Mouse (Mus musculus) heart, adult 9 months (tissue): ENCODE measurements around the gene Ppp2r3a.

Source experiments
- DNase-seq, 2 experiments: peaks; one replicate each; pipeline ENCODE4 v3.0.0; 2022; ENCODE audit warnings: low spot score in 2 of 2

Gene Ppp2r3a

DNA sequence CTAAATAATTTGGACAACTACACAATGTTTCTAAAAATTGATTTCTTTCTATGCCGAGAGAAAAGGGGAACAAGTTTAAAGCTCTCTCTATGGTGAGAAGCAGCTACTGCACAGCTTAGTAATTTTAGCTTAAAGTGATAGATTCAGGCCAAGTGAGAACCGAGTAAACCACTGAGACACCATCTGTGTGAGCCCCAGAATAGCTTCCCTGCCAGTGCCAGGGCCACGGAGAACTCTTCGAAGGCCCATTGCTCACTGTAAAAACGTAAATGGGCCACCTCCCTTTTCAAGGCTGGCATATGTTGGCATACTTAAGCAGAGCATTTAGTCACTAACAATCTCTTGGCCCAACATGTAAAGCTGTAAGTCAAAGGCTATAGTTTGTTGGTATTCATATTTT, 91.5 kb downstream of the Ppp2r3a start:
- DNase-seq = no peak

DNA sequence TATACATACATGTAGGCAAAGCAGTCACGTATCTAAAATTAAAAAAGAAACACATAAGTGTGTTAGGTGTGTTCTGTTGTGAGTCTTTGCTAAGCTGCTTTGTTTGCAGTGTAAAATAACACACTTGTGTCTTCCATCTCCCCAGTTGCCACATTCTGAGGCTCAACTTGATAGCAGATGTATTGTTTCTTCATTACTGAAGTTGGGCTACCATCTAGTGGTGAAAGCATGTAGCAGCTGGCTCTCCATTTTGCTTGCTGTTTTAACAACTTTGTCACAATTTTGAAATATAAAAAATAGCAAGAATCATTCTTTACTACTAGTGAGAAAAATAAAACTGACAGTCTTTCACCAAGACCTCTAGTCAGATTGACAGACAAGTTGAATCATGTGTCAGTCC, 92.2 kb downstream of the Ppp2r3a start:
- DNase-seq = peak in 1 of 2 experiments; percentile 11

- DNase-seq = no peak
Observed at GRCm38 (mm10) chr9:101152872-101153271, 98.7 kb downstream of the Ppp2r3a start.

GRCm38 (mm10) chr9:101143635-101144034, 108.0 kb downstream of the Ppp2r3a start:
- DNase-seq = no peak

DNA sequence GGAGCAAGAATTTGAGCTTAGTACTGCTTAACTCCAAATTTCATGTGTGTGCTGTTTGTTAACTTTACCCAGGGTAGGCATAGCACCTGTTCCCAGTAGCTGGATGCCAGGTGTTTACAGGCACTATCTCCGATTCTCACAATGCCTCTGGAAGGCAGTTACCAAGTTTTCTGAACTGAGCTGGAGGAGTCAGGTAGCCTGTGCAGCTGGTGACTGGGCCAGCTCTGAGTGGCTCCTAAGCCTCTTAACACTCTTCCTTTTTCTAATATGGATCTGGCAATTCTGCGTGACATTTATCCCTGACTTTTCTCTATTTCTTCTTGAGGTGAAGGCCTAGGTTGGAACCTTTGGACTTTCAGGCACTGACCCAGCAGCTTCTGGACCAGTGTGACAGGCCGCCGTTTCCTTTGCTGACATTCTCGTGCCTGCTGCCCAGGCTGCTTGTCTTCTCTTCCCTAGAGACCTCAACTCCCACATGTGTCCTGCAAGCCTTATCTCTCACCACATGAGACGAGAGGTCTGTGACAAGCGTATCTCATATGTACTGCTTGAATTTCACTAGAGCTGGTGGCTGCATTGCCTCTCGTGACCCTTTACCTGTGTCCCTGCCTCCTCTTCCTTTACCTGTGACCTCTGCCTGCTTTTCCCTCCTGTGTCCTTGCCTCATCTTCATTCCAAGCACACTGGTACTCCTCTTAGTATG, 137.3 kb downstream of the Ppp2r3a start:
- no peak for DNase-seq

- DNase-seq = no peak
Observed at GRCm38 (mm10) chr9:101113317-101113716, 138.3 kb downstream of the Ppp2r3a start.

GRCm38 (mm10) chr9:101110013-101110412, 141.6 kb downstream of the Ppp2r3a start:
- DNase-seq = peak in 1 of 2 experiments; percentile 34

DNA sequence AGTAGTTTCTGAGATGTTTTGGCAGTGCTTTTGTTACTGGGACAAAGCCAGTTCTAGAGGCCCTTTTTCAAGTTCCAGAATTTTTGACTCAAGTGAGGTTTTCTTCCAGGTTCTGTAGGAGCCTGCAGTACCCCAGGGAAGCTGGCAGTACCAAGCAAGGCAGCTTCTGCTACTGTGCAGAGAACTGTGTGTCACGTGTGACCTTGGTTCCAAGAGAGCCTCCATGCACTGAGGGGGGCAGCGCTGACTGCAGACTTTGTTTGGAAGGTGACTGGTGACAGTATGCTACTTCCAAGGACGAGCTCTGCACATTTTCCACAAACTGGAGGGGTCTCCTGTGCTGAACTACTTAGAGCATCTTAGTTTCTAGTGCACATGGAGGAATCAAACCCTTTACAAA, 144.2 kb downstream of the Ppp2r3a start:
- no peak for DNase-seq

- DNase-seq = no peak
Observed at GRCm38 (mm10) chr9:101105735-101106134, 145.9 kb downstream of the Ppp2r3a start.

GRCm38 (mm10) chr9:101104931-101105330, 146.7 kb downstream of the Ppp2r3a start:
- no peak for DNase-seq

DNA sequence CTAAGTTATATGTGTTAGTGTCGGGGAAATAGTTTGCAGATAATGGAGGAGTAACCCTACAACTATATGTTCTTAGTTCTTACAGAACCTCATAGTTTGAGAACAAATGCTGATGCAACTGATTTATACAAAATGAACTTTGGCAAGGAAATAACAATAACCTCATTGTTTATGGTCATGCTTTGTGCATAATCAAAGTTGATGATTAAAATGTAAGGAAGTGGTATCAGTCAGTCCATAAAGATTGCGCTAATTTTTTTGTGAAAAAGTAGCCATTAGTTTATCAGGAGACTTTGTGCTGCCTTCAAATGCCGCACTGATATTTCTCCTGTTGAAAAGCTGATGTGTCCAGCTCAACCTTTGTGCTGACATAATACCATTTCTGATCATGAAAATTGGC, 149.3 kb downstream of the Ppp2r3a start:
- no peak for DNase-seq

- DNase-seq = no peak
Observed at GRCm38 (mm10) chr9:101101547-101101946, 150.0 kb downstream of the Ppp2r3a start.

- no peak for DNase-seq
Observed at GRCm38 (mm10) chr9:101100163-101100562, 151.4 kb downstream of the Ppp2r3a start.

- no peak for DNase-seq
Observed at GRCm38 (mm10) chr9:101099445-101099844, 152.2 kb downstream of the Ppp2r3a start.

DNA sequence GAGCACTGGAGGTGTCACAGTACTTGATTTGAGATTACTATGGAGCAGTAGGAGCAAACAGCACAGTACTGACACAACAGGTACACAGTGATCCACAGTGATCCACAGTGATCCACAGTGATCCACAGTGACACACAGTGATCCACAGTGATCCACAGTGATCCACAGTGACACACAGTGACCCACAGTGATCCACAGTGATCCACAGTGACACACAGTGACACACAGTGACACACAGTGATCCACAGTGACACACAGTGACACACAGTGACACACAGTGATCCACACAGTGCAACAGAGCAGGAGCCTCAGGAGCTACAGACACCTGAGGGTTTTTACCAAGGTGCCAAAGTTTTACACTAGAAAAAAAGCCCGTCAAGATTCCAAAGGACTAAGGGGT, 154.1 kb downstream of the Ppp2r3a start:
- DNase-seq = no peak

GRCm38 (mm10) chr9:101096461-101096860, 155.1 kb downstream of the Ppp2r3a start:
- DNase-seq = no peak

- no peak for DNase-seq
Observed at GRCm38 (mm10) chr9:101095425-101095824, 156.2 kb downstream of the Ppp2r3a start.

DNA sequence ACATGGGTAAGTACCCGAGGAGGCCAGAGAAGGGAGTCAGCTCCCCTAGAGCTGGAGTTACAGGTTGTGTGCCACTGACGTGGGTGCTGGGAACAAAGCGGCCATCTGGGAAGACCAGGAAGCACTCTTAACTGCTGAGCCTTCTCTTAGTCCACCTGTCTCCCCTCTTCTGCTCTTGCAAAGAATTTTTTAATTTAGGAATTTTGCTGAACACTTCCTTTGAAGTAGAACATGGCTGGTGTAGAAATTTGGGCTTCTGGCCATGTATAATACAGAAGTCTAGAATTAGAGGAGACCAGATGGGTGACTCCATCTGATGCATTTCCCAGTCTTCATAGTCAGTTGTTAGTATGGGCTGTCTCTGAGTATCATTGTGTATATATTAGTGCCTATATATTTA, 167.9 kb downstream of the Ppp2r3a start:
- no peak for DNase-seq

- no peak for DNase-seq
Observed at GRCm38 (mm10) chr9:101080046-101080685, 171.4 kb downstream of the Ppp2r3a start.

DNA sequence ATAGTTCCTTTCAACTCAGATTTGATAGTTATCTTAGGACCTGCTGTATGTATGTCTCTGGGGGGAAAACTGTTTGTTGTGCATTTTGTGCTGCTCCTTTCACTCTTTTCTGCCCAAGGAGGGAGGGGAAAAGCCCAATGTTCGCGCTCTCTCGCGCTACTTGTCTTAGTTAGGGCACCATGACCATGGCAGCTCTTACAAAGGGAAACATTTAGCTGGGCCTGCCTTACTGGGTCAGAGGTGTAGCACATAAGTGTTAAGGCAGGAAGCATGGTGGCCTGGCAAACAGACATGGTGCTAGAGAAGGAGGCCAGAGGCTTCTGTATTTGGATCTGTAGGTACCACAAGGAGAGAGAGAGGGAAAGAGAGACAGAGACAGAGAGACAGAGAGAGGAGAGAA, 173.0 kb downstream of the Ppp2r3a start:
- no peak for DNase-seq

DNA sequence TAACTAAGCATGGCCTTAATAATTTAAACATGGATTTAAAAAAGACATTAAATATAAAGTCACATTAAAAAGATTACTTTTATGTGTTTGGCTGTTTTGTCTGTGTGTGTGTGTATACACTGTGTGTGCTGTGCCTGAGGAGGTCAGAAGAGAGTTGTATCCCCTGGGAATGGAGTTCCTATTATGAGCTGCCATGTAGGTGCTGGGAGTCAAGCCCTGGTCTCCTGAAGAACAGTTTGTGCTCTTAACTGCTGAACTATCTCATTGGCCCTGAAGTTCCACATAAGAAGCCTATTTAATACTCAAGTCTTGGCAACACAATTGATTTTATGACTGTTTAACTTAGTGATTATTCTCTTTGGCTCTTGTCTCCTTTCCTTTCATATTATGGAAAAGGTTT, 174.1 kb downstream of the Ppp2r3a start:
- DNase-seq = no peak

DNA sequence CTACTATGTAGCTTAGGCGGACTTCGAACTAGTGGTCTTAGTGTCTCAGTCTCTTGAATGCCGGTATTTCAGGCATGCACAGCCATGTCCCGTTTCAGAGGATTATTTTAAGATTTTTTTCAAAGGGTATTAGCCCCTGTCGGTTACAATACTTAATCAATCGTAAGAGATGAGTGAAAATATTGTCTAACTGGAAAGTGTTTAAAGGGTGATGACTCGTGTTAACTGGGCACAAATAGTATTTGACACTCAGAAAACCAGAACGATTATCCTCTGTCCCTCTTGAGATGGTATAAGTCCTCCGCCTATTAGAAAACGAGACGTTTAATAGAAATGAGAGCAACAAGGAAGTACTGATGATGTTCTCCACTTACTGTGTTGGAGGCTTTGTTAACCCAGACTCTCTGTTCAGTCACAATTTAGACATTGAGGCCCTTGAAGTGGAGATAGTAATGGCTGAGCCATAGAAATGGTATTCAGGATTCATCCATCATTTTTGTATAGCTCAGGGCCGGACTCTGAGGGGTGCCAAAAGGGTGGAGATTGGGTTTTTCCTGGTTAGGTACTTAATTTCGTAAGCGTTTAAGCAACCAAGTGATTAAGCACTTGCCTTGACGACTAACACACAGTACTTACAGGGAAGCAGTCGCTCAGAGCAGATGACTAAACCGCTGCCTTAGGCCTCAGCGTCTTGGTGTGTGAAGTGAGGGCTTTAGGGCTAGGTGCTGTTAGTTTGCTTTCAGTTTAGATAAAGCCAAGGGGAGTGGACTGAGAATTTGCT, 175.3 kb downstream of the Ppp2r3a start:
- DNase-seq = peak in 1 of 2 experiments; percentile 33

GRCm38 (mm10) chr9:101075694-101076093, 175.9 kb downstream of the Ppp2r3a start:
- no peak for DNase-seq
